Mouse (Mus musculus) frontal cortex, postnatal 10 days (tissue): ENCODE results near the gene Ddx4.
"Not testable (repeated sequence)": the region's sequence is repeated elsewhere in the genome, so short reads cannot be mapped to it uniquely, and the experiment has no call there.

ENCODE experiments used
- DNase-seq, 2 experiments: peaks; one replicate each; pipeline ENCODE4 v3.0.0; 2022; ENCODE audit warnings: low spot score in 2 of 2, mixed read lengths in 1 of 2

Ddx4 gene

DNA sequence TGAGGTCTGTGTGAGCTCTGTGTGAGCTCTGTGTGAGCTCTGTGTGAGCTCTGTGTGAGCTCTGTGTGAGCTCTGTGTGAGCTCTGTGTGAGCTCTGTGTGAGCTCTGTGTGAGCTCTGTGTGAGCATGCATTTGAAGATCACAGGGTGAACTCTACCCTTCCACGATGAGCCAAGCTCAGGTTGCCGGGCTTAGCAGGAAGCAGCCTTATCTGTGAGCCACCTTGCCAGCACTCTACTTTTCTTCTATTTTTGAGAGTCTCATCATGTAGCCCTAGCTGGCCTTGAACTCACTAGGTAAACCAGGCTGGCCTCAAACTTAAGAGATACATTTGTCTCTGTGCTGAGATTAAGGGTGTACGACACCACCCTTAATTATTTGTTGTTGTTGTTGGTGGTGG lies 15.8 kb downstream of the Ddx4 start:
- no peak for DNase-seq

DNA sequence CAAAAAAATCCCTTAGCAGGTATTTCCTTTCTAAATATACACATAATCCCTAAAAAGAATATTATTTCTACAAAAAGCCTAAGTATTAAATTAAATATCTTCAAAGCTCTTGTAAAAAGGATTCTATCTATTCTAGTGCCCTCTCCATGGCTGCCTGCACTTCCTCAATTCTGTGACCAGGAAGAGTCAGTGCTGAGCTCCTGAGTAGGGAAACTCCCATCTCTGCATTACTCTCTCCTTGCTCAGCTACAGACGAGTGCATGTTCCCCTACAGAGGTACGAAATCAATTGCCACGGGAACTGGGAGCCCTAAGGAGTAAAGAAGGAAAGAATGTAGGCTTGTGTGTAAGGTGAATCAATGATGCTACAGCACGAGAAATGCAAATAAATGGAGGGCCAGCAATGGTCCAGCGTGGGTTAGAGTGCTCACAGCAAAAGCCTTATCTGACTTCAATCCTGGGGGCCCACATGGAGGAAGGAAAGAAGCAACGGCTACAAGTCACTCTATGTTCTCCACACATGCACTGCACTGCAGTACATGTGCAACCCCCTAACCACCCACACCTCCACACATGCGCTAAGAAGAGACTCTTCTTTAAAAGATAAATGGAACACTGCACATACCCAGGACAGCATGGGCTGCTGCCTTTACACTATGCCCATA lies 17.0 kb downstream of the Ddx4 start:
- DNase-seq: no peak

DNA sequence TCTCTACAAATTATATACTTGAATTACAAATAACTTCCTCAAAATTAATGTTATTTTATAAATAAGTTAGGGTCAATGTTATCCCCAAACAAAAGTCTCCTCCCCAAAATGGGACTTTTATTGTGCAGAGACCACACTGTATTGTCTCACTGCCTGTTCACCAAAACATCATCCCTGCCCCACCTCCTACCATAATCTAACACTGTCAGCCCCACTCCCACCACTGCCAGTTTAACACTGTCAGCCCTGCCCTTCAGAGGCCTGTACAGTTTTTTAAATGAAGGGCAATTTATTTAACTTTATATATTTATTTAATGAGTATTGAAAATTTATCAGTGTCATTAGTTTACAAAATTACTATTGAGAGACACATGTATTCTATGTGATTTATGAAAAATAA lies 26.7 kb downstream of the Ddx4 start:
- no peak for DNase-seq

DNA sequence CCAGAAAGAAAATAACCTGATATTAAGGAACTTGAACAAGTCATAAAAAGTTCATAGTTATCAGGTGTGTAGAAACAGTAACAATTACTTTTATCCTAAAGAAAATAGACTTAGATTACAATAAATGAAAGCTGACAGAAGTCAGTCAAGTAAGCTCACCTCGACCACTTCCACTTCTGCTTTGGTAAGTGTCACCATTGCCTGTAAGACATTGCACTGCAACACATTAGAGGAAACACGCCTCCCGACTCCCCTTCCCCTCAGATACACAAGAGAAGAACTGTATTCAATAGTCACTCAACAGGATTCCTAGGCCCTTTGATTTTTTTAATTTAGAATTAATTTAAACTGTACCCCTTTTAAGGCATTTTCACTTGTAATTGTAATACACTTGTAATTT lies 27.7 kb downstream of the Ddx4 start:
- no peak for DNase-seq

DNA sequence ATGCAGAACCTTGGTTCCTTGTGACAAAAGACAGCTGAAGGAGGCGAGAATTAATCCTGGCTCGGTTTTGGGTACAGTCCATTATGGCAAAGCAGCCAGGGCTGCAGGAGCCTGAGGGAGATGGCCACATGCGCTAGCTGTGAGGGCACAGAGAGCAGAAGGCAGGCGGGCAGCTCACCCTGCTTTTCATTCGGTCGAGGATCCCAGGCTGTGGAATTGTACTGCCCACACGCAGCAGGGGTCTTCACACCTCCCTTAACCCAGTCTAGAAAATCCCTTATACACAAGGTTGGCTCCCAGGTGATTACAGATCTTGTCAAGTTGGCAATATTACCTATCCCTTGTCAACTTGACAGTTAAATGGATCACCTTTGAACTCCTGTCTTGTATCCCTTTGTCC lies 28.6 kb downstream of the Ddx4 start:
- no peak for DNase-seq

DNA sequence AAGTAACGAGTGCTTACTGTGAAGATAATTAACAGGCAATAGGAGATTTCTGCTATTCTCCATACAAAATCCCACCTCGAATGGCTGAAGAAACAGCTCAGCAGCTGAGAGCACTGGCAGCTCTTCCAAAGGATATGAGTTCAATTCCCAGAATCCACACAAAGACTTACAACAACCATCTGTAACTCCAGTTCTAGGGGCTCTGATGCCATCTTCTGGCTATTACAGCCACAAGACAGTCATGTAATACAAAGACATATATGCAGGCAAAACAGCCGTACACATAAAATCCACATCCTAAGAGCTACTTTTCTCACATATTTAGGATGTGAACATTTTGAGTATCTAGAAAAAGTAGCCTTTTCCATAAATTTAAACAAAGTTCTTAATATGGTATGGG lies 30.7 kb downstream of the Ddx4 start:
- DNase-seq: no peak

DNA sequence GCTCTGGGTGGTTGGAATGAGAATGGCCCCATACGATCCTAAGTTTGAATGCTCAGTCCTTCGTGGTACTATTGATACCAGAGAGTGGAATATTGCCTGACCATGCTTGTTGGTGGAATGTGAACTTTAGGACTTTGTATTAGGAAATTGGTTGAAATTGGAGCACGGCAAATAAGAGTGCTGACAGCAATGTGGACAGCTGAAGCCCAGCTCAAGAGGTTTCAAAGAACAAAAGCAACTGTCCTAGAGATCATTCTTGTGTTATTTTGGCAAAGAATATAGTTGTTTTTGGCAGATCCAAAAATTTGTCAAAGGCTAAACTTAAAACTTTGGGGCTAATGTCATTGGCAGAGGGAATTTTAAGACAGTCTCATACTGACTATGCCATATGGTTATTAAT lies 43.7 kb downstream of the Ddx4 start:
- no peak for DNase-seq

DNA sequence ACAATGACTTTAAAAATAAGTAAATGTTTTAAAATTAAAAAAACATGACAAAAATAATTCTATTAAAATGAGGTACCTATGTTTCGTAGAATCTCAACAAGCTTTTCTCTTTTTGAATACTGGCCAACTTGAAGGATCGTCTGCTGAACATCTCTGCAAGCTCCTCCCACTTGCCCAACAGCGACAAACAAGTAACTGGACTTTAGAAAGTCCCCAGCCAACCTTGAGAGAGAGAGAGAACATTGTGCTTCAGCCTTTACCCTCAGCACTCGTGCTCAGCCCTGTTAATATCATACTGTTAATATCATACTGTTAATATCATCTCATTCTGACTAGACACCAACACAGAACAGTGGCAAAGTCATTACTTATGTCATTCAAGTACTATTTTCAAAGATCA lies 47.9 kb downstream of the Ddx4 start:
- no peak for DNase-seq

DNA sequence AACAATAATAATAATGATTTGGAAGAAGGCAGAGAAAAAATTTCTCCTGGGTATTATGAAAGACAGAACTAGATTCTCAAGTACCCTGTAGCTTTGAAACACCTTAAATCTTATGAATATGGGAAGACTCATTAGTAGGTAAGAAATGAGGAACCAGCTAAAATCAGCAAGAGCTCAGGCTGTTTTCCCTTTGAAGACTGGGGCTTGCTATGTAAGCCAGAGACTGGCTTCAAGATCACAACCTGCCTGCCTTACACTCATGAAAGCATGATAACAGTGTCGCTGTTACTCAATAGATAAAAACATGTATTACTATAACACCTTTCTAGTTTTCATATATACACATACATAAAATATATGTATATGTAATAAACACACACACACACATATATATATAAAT lies 48.4 kb downstream of the Ddx4 start:
- DNase-seq: no peak

DNA sequence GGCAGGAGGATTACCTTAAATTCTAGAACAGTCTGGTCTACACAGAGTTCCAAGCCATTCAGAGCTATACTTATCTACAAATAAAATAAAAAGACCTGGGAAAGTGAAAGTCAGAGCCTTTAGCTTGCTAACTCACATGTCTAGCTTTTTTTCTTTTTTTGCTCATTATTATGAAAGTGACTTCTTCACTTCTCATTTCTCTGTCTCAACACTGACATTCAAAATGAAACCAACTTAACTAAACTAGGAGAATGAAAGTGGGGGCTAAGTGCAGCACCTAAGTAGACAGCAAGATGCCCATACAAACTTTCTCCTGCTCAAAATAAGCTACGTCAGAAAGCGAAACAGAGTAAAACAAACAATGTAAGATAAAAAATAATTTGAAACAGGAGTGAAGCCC lies 49.7 kb downstream of the Ddx4 start:
- no peak for DNase-seq

DNA sequence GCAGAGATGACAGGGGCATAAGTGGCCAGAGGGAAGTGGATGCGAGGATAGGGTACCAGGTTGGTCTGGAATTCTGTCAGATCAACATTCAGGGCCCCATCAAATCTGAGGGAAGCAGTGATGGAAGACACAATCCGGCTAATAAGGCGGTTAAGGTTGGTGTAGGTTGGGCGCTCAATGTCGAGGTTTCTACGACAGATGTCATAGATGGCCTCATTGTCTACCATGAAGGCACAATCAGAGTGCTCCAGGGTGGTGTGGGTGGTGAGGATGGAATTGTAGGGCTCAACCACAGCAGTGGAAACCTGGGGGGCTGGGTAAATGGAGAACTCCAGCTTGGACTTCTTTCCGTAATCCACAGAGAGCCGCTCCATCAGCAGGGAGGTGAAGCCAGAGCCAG lies 58.0 kb downstream of the Ddx4 start, which contains the start of gene Il31ra:
Gene Il31ra, minus strand, starts transcription at position 101 of the 400 bp plus-strand sequence.
- not testable (repeated sequence) for DNase-seq

DNA sequence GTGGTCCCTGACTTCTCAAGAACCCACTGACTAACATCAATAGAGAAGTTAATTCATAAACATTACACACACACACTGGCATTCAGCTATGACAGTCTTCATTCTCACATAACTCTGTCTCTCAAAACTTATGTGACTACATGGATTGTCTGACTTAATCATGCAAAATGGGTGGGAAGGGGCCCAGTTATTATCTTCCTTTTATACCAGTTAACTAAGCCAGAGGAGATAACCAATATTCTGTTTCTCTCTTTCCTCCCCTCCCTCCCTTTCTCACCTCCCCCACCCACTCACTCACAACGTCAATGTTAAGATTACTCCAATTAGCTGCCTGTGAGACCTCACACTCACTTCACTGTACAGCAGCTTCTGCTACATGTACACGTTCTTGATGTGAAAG lies 62.0 kb downstream of the Ddx4 start:
- DNase-seq: no peak

DNA sequence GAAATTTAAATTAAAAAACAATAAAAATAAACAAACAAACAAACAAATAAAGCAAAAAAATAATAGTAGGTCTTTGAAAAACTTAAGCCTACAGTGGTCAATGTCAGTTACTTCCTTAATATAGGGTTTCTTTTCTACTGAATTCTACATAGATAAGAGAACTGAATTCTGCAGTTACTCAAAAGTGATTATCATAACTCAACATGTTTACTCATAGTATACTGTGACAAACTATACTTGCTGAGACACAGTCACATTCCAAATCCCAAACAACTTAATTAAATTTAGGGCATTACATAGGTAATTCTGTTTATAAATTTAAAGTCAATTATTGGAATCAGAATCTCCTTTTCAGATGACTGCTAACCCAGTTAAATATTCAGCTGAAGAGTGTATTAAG lies 62.6 kb downstream of the Ddx4 start:
- DNase-seq: no peak

DNA sequence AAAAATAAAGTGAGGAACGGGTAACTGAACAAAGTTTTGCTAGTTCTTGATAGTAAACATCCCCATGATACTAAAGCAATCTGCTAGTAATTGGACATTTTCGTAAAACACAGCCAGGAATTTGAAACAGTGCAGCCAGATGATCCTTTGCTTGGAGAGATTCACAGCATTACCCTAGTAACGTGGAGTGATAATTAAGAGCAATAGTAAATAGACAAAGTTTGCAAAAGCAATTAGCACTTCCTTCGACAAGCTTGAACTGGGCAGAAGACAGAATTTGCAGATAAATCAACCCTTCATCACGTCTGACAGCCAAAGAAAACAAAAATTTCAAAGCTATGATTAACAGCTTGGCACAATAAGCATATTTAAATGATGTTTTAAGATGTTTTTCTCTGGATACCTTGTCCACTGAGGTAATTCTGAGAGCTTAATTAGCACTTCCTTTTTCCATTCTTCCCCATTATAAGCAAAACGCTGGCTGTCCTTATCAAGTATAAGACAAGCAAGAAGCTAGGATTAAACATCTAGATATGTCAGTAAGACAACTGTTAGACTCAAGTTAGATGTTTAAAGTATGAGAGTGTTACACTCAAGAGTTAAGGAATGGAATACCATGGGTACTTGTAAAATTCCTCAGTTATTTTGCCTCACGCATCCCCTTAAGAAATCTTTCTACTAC lies 67.6 kb downstream of the Ddx4 start:
- DNase-seq: no peak

DNA sequence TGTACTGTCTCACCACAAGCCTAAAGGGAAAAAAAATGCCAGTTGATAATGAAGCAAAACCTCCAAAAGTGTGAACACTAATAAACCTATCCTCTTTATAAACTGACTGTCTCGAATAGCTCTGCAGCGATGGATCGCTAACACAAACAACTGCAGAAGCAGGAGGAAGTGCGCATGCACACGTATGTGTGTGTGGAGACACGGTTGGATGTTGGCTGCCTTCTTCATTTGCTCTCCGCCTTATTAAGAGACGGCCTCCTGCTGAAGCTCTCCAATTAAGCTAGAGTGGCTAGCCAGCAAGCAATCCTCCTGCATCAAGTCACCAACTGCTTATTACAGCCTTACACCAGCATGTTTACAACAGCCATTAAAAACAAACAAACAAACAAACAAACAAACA lies 70.0 kb downstream of the Ddx4 start:
- no peak for DNase-seq

DNA sequence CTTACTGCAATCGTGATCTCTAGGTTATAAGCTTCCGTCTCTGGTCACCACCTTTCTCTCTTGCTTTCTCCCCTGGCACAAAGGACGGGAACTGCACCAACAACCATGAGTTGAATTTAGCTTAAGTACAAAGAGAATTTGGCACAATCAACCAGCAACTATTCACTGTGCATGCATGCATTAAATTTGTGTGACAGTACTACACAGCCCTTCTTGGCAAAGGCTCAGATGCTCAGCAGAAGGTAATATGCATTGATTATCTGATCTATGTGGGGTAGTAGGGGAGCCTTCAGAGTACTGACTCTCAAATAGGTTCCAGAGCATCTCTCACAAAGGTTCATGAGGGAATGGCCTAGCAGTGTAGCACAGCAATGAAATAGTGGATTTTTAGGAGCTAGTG lies 70.5 kb downstream of the Ddx4 start:
- DNase-seq: no peak

DNA sequence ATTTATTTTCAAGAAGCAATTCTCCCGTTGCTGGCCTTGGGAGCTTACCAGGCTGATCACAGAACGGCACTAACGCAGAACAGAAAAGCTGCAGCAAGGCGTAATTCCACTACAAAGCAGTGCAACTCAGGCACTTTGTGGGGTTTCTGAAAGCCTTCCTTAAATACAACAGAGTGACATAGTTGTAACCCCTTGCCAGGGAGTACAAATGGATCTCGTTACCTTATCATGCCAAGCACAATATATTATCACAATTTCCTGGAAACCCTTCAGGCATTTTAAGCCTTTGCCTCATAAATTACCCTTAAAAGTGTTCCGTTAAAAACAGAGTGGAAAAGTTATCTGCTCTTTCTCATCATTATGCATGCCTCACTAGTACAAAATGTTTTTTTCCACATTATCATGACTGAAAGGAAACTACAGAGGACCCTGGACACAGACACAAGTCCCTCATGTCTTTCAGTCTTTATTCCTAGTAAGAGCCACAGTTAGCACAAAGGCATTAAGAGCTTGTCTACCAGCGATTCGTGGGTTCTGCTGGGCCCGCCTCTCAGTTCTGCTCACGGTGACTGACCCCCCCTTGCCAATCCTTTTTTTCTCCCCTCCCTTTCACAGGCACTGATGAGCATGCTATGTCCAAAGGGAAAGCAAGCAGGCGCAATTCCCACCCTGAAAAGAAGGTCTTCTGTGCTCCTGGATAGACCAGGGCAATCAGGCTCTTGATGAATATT lies 71.5 kb downstream of the Ddx4 start:
- DNase-seq: no peak

DNA sequence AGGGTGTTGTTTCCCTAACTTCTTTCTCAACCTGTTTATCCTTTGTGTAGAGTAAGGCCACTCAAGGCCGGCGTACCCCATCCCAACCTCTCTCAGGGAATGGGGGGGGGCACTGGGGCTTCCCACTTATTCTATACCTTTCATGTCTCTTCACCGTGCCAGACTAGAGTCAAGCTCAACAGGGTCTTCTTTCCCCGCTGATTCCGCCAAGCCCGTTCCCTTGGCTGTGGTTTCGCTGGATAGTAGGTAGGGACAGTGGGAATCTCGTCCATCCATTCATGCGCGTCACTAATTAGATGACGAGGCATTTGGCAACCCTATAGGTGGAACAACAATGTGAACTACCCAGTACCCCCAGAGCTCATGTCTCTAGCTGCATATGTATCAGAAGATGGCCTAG lies 74.2 kb downstream of the Ddx4 start:
- DNase-seq: peak; percentile 94 to 100

DNA sequence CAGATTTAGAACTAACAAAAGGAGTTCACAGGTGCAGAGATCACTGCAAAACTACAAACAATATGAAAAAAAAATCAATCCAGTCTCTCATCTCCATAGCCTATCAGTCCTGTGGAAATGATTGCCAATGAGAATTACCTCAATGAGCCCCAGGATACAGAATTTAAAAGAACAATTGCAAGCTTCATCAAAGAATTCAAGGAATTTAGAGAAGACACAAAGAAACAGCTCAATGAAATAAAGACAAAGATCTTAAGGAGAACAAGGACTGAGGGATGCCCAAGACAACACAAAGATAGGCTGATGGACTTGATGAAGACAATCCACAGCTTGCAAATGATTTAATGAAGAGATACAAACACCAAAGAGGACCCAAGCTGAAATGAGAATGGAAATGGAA lies 78.5 kb downstream of the Ddx4 start:
- no peak for DNase-seq

DNA sequence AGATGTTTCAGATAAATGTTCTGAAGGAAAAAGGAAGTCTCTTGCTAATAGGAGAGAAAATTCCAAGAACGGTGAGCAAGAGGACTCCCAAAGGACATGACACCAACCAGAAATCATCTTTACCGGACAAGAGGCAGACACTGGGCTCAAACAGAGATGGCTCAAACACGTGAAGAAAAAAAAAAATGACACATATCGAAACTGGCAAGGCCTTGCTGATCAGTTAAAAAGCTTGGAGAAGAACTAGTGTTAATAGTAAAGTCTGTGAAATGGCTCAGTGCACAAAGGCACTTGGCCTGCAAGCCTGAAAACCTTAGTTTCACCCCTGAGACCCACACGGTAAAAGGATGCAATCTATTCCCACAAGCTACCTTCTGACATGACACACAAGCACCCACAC lies 81.5 kb downstream of the Ddx4 start:
- no peak for DNase-seq

DNA sequence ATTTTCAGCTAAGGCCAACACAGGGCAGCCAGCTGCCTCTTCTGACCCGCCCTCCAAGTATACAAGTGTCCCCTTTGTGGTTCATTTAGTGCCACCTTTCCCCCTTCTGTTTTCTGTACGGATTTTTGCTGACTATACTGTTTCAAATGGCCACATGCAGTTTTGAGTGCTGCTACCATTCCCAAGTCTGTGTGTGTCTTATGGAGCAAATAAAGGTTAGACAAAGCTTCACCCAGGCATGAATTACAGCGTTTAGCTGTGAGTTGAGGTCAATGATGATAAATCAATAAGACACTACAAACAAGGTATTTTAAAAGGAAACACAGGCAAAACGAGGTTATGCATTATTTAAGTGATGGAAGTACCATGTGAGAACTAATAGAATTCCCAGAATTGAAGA lies 82.7 kb downstream of the Ddx4 start:
- DNase-seq: no peak

DNA sequence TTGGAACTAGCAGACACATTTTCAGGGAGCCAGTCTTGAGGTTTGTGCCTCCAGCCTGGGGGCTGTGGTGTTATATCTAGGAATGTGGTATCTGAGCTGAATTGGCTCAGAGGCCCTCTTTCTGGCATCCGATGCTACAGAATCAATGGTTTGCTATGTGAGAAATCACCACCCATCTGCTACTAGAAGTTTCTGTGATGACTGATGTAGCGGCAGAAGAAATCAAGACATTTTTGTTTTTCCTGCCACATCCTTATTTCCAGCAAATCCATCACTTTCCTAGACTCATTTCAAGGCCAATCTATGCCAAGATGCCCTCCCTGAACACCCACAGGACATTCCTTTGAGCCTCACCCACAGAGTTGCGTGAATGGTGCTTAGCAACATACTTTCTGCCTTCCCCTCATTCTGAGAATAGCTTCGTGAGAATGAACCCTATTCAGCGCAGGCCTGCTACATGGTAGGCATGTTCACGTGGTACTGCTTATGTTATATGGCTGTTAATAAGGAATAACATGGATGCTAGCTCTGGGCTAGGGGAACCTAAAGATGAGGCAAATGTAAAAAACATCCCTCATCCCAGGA lies 91.6 kb downstream of the Ddx4 start:
- DNase-seq: peak in 1 of 2 experiments; percentile 16

DNA sequence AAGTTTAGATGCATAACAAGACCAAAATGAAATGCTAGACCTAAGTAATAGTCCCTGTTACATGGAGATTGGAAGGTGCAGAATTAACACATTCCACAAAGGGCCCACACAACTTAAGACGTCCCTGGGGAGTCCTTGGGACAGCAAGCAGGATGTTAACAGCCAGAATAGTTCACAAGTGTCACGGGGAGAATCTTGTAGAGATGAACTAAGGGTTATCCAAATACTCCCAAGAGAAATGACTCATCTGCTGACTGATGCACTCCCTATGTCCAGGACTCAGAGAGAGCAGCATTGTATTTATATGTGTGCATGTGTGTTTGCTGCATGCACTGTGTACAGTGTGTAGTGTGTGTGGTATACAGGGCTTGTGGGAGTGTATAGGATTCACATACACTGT lies 95.8 kb downstream of the Ddx4 start:
- no peak for DNase-seq
